Mouse (Mus musculus) liver, postnatal 0 days (tissue): ENCODE data around the gene Radil. TPM values are rescaled to one million over a fixed set of nuclear protein-coding genes. Genes with fewer than 3 reads are reported as not detected.

Experiments used
- ATAC-seq: fragments of 200-750 bp; cut with Nextera tagmentation; 2 replicates; pipeline ENCODE4 v1.8.0; 2017; ENCODE audit warnings: mild to moderate bottlenecking, moderate library complexity
- DNase-seq: peaks from one replicate; pipeline ENCODE4 v3.0.0-alpha.2; 2016
- H3K27ac ChIP-seq: fragments of 300-500 bp; sonication (generic); 2 replicates; pipeline ENCODE4 v1.5.1; 2014; ENCODE audit warnings: antibody characterized with exemption, moderate library complexity, mild to moderate bottlenecking, low read depth
- H3K27me3 ChIP-seq: fragments of 300-500 bp; sonication (generic); 2 replicates; pipeline ENCODE4 v1.6.1; 2014; ENCODE audit warnings: low read length, control low read depth, mixed read lengths; ENCODE audit not compliant: insufficient read depth
- H3K36me3 ChIP-seq: fragments of 300-500 bp; sonication (generic); replicated peaks from 2 replicates; pipeline ENCODE4 v1.6.1; 2014; ENCODE audit warnings: mild to moderate bottlenecking, control low read depth, low read length, moderate library complexity, mixed read lengths; ENCODE audit not compliant: insufficient read depth
- H3K4me1 ChIP-seq: fragments of 300-500 bp; sonication (generic); 2 replicates; pipeline ENCODE4 v1.6.1; 2014; ENCODE audit warnings: antibody characterized with exemption, mild to moderate bottlenecking, control low read depth; ENCODE audit not compliant: insufficient read depth
- H3K4me2 ChIP-seq: fragments of 300-500 bp; sonication (generic); 2 replicates; pipeline ENCODE4 v1.6.1; 2014; ENCODE audit warnings: low read depth, mild to moderate bottlenecking, low read length, moderate library complexity, mixed read lengths
- H3K4me3 ChIP-seq: fragments of 300-500 bp; sonication (generic); 2 replicates; pipeline ENCODE4 v1.5.1; 2014; ENCODE audit warnings: low read depth, low read length
- H3K9ac ChIP-seq: fragments of 300-500 bp; sonication (generic); replicated peaks from 2 replicates; pipeline ENCODE4 v1.6.1; 2014; ENCODE audit warnings: mild to moderate bottlenecking, moderate library complexity
- H3K9me3 ChIP-seq: fragments of 300-500 bp; sonication (generic); 2 replicates; pipeline ENCODE4 v1.6.1; 2016; ENCODE audit warnings: mild to moderate bottlenecking, control low read depth, low read length, mixed read lengths
- CTCF ChIP-seq: sonication (generic); IDR thresholded peaks from 2 replicates; pipeline ENCODE4 v1.5.1; 2016; ENCODE audit warnings: antibody characterized with exemption, low read depth
- EP300 ChIP-seq: IDR thresholded peaks from 2 replicates; pipeline ENCODE4 v1.6.1; 2016; ENCODE audit warnings: antibody characterized with exemption, low read depth, mild to moderate bottlenecking
- WGBS: fragments of 180-500 bp; shearing (Covaris S2); extraction: QIAGEN DNeasy Blood & Tissue Kit; methylation state at CpG from one replicate; pipeline ENCODE4 v1.1.7; 2014; ENCODE audit not compliant: insufficient replicate concordance; 5-methylcytosine and 5-hydroxymethylcytosine counted together
- polyA plus RNA-seq: library from polyadenylated mRNA; unstranded; fragments of >200 nt; fragmentation: Nextera tagmentation; extraction: Ambion mirVana; gene quantifications from 2 replicates; pipeline ENCODE4 v1.2.1, GENCODE M21; 2015

The Radil gene
- polyA plus RNA-seq, 1 experiment from 2014 or later = not detected

GRCm38 (mm10) chr5:142495321-142496096 lies 55.4 kb downstream of the Radil start:
- no peaks in the 10 kb centered on the region for H3K36me3 ChIP-seq
- H3K4me1 ChIP-seq = no peaks in the 10 kb centered on the region
- no peak overlapping the region for H3K27ac ChIP-seq
- H3K27me3 ChIP-seq = no peaks in the 10 kb centered on the region
- no peak for DNase-seq
- ATAC-seq = no peak
- no peak for TF ChIP-seq CTCF
- no peak for TF ChIP-seq EP300
- no peak overlapping the region for H3K9ac ChIP-seq
- no peaks in the 10 kb centered on the region for H3K9me3 ChIP-seq
- H3K4me3 ChIP-seq = no peak overlapping the region
- H3K4me2 ChIP-seq = no peak overlapping the region
- WGBS = 58% methylated on average over 14 of the region's 14 CpGs

DNA sequence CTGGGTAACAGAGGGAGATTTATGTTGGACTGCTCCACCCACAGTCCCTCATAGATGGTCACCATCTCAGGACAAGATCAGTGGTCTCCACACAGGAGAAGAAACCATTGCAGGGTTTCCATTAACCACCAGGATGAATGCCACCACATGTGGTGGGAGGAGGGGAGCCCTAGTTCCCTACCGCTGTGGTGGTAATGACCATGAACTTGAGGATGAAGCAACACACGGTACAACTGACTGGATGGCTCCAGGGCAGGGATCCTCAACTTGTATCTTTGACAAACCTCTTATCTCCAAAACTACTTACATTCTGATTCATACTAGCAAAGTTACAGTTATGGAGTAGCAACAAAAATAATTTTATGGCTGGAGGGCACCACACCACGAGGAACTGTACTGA lies 57.6 kb downstream of the Radil start:
- DNase-seq = no peak
- no peak overlapping the region for H3K4me2 ChIP-seq
- no peaks in the 10 kb centered on the region for H3K9me3 ChIP-seq
- H3K4me3 ChIP-seq = no peak overlapping the region
- H3K27me3 ChIP-seq = no peaks in the 10 kb centered on the region
- H3K27ac ChIP-seq = no peak overlapping the region
- no peak for ATAC-seq
- H3K36me3 ChIP-seq = no peaks in the 10 kb centered on the region
- no peaks in the 10 kb centered on the region for H3K4me1 ChIP-seq
- H3K9ac ChIP-seq = no peak overlapping the region
- 61% methylated on average over 3 of the region's 3 CpGs for WGBS
- TF ChIP-seq CTCF (no peak), EP300 (no peak)

DNA sequence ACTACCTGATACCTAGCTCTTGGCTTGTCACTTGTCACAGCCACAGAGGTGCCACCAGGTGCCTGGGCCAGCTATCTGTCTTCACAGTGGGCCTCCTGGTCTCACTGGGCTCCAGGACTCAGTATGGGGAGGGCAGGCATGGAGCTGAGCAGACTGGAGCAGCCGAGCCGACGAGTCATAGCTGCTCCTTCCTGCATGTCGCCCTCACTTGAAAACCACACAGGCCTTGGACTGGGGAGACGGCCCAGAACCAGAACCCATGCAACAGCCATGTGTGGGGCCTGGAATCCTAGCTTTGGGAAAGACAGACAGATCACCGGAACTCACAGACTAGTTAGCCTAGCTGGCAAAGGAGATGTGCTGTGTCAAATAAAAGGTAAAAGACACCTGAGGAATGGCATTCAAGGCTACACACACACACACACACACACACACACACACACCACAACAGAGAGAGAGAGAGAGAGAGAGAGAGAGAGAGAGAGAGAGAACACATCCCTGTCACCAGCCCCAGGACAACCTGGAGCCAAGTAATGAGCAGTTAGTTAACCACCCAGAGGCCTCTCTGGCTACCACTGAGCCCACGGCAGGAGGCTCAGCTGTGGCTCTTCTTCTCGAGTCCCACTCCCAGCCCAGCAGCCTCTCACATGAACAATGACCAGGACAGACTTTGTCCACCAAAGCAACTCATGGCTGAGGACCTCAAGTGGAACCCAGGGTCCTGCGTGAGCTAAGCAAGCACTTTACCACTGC lies 60.8 kb downstream of the Radil start:
- H3K9ac ChIP-seq = no peak overlapping the region
- no peak for DNase-seq
- H3K27me3 ChIP-seq = no peaks in the 10 kb centered on the region
- no peak overlapping the region for H3K27ac ChIP-seq
- WGBS = 66% methylated on average over 9 of the region's 9 CpGs
- no peak for ATAC-seq
- no peak overlapping the region for H3K4me3 ChIP-seq
- no peaks in the 10 kb centered on the region for H3K36me3 ChIP-seq
- TF ChIP-seq CTCF (no peak), EP300 (no peak)
- H3K4me2 ChIP-seq = no peak overlapping the region
- no peaks in the 10 kb centered on the region for H3K9me3 ChIP-seq
- H3K4me1 ChIP-seq = no peaks in the 10 kb centered on the region

- DNase-seq = no peak
- H3K9ac ChIP-seq = no peak overlapping the region
- H3K36me3 ChIP-seq = no peaks in the 10 kb centered on the region
- TF ChIP-seq EP300 (no peak), CTCF (no peak)
- no peaks in the 10 kb centered on the region for H3K4me1 ChIP-seq
- H3K4me2 ChIP-seq = no peak overlapping the region
- whole genome bisulfite sequencing = 70% methylated on average over 9 of the region's 9 CpGs
- no peak overlapping the region for H3K27ac ChIP-seq
- no peaks in the 10 kb centered on the region for H3K27me3 ChIP-seq
- no peak for ATAC-seq
- H3K9me3 ChIP-seq = no peaks in the 10 kb centered on the region
- no peak overlapping the region for H3K4me3 ChIP-seq
These were observed 64.2 kb downstream of the Radil start for GRCm38 (mm10) chr5:142486654-142487053.

- DNase-seq = no peak
- 84% methylated on average over 5 of the region's 5 CpGs for WGBS
These were observed 67.3 kb downstream of the Radil start for GRCm38 (mm10) chr5:142483581-142483980.

GRCm38 (mm10) chr5:142482512-142482911 lies 68.4 kb downstream of the Radil start:
- Histone ChIP-seq H3K4me3 (no peak overlapping the region), H3K9ac (no peak overlapping the region), H3K27ac (no peak overlapping the region), H3K27me3 (no peaks in the 10 kb centered on the region), H3K4me2 (no peak overlapping the region), H3K9me3 (no peaks in the 10 kb centered on the region), H3K4me1 (no peaks in the 10 kb centered on the region), H3K36me3 (no peaks in the 10 kb centered on the region; the same call in 1 of the 2 replicates)
- 51% methylated on average over 2 of the region's 2 CpGs for WGBS
- DNase-seq = peak; percentile 45
- ATAC-seq = no peak
- TF ChIP-seq EP300 = no peak
- TF ChIP-seq CTCF = peak; percentile 75

More at GRCm38 (mm10) chr5:142483581-142483980, 67.3 kb downstream of the Radil start:
- Histone ChIP-seq H3K9me3 (no peaks in the 10 kb centered on the region), H3K36me3 (no peaks in the 10 kb centered on the region), H3K4me3 (no peak overlapping the region), H3K27me3 (no peaks in the 10 kb centered on the region), H3K4me2 (no peak overlapping the region), H3K27ac (no peak overlapping the region), H3K4me1 (no peaks in the 10 kb centered on the region), H3K9ac (no peak overlapping the region)
- TF ChIP-seq CTCF = no peak
- TF ChIP-seq EP300 = no peak
- ATAC-seq = no peak
